Mouse (Mus musculus) embryonic fibroblast, embryonic 13.5 days (primary cell): ENCODE measurements around the gene Sec14l1.

Source experiments
- CTCF ChIP-seq: IDR thresholded peaks from 2 replicates; pipeline ENCODE4 v1.5.1; 2011; ENCODE audit warnings: mild to moderate bottlenecking, control low read depth, low read length, moderate library complexity, borderline replicate concordance; ENCODE audit not compliant: insufficient read depth
- POLR2A ChIP-seq: IDR thresholded peaks from 2 replicates; pipeline ENCODE4 v1.6.1; 2011; ENCODE audit warnings: low read depth, mild to moderate bottlenecking, control low read depth, low read length, moderate library complexity

DNA sequence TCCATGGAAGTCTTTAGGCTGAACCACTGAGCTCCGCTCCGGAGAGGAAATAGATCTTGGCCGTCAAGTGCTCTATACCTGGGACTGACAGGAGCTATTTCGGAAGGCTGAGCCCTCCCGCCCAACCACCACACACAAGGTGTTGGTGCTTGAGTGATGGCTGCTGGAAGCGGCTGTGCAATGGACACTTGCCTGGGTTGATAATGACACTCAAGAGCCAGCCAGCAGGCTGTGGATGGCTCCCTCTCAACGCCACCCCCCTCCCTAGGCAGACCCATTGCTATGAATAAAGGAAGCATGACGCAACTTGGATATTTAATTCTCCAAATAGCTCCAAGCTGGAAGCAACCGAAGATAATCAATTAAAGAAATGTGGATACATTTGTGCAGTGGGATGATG lies 20.3 kb upstream of the Sec14l1 start:
- TF ChIP-seq CTCF: no peak
- no peak for TF ChIP-seq POLR2A
